In the genomic region with DNA sequence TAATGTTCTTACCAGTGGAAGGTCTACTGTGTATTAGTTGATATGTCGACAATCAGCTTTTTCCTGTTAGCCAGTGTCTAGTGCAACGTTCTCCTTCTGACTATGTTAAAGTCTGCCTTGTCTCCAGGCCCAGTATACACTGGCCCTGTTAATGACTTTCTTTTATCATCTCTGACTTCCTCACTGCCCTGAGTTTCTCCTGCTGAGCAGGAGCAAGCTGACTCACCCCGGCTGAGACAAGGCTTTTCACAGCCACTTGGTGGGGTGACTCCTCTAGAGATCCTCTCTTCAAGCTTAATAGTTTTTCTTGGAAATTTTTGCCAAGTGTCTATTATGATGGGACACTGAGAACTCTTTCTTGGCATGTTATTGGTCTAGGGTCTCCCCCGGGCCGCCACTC, we compare ENCODE assay signal across 29 mouse cellular contexts. TPM values are rescaled to one million over a fixed set of nuclear protein-coding genes. Genes with fewer than 3 reads are reported as not detected.
A peak's percentile ranks its signal among the peaks of the same experiment; 100 is the strongest.
DNase-seq lines count a peak whose midpoint lies in the region; ATAC-seq and TF ChIP-seq lines count a peak whose summit lies in the region.
"Had no signal": no experiment of that assay in that cellular context is flagged by ENCODE, and none has a peak within 500 bp of the region (broad histone marks: within the 10 kb centered on the region; RNA-seq: fewer than 3 reads in every experiment).

No protein-coding gene starts in this region.

- H3K27me3 ChIP-seq in heart, embryonic 12.5 days (replicated peaks) = no peaks in the 10 kb centered on the region
- H3K27me3 ChIP-seq in stomach, postnatal 0 days (ENCODE audit: control insufficient read depth, insufficient read depth, low read length) = no peaks in the 10 kb centered on the region
- H3K27me3 ChIP-seq: embryonic facial prominence, embryonic 15.5 days; forebrain, embryonic 13.5 days; hindbrain, embryonic 12.5 days; limb, embryonic 12.5 days; liver, embryonic 15.5 days; neural tube, embryonic 15.5 days; stomach, embryonic 15.5 days had no signal

- no peak overlapping the region for H3K4me2 ChIP-seq in heart, embryonic 12.5 days
- H3K4me2 ChIP-seq in stomach, postnatal 0 days (replicated peaks; ENCODE audit: low read depth) = no peak overlapping the region
- H3K4me2 ChIP-seq: embryonic facial prominence, embryonic 15.5 days; forebrain, embryonic 13.5 days; hindbrain, embryonic 12.5 days; limb, embryonic 12.5 days; liver, embryonic 15.5 days; lung, embryonic 14.5 days; neural tube, embryonic 15.5 days; stomach, embryonic 15.5 days had no signal

- 60% methylated on average over 5 of the region's 5 CpGs for WGBS in heart, embryonic 12.5 days
- WGBS in stomach, postnatal 0 days = 75% methylated on average over 5 of the region's 5 CpGs

- H3K36me3 ChIP-seq in heart, embryonic 12.5 days = peaks cover 4% of the 10 kb centered on the region; the same call in 1 of the 2 replicates
- peaks cover under 1% of the 10 kb centered on the region; the same call in 1 of the 2 replicates for H3K36me3 ChIP-seq in stomach, postnatal 0 days (ENCODE audit: control insufficient read depth, insufficient read depth, low read length)
- H3K36me3 ChIP-seq: stomach, embryonic 15.5 days had no signal

- TF ChIP-seq CTCF in stomach, postnatal 0 days (IDR thresholded peaks at IDR 0.05; ENCODE audit: low read depth) = 0 out of 2 replicates have a peak, but pooled peaks have one; percentile 13

- no peak overlapping the region for H3K9ac ChIP-seq in heart, embryonic 12.5 days
- H3K9ac ChIP-seq in stomach, postnatal 0 days (ENCODE audit: low read length) = no peak overlapping the region
- H3K9ac ChIP-seq: embryonic facial prominence, embryonic 15.5 days; forebrain, embryonic 13.5 days; hindbrain, embryonic 12.5 days; limb, embryonic 12.5 days; liver, embryonic 15.5 days; lung, embryonic 14.5 days; neural tube, embryonic 15.5 days; stomach, embryonic 15.5 days had no signal

- H3K9me3 ChIP-seq in heart, embryonic 12.5 days (replicated peaks) = no peaks in the 10 kb centered on the region
- H3K9me3 ChIP-seq in stomach, postnatal 0 days (ENCODE audit: control insufficient read depth, low read length) = no peaks in the 10 kb centered on the region
- H3K9me3 ChIP-seq: embryonic facial prominence, embryonic 10.5 days; embryonic facial prominence, embryonic 15.5 days; forebrain, embryonic 13.5 days; hindbrain, embryonic 12.5 days; limb, embryonic 12.5 days; liver, embryonic 15.5 days; neural tube, embryonic 15.5 days; stomach, embryonic 15.5 days had no signal

- no peak overlapping the region for H3K4me3 ChIP-seq in heart, embryonic 12.5 days
- no peak overlapping the region for H3K4me3 ChIP-seq in stomach, postnatal 0 days (ENCODE audit: low read depth, low read length)
- H3K4me3 ChIP-seq: embryonic facial prominence, embryonic 10.5 days; embryonic facial prominence, embryonic 15.5 days; forebrain, embryonic 13.5 days; hindbrain, embryonic 12.5 days; limb, embryonic 12.5 days; liver, embryonic 15.5 days; neural tube, embryonic 15.5 days; stomach, embryonic 15.5 days had no signal

- peak; percentile 39 to 72 for DNase-seq in adrenal gland, adult (ENCODE audit: inconsistent age in 2 of 2, low spot score in 1 of 2)
- DNase-seq in adrenal gland, postnatal 4 days (ENCODE audit: low spot score in 2 of 2) = no peak
- no peak for DNase-seq in heart, adult 18-20 months
- peak; percentile 47 to 55 for DNase-seq in adrenal gland, postnatal 36 days
- no peak for DNase-seq in stomach, postnatal 0 days (ENCODE audit: low spot score)
- no peak for DNase-seq in frontal cortex, postnatal 14 days (ENCODE audit: low spot score in 2 of 2)
- DNase-seq in heart, postnatal 36 days = no peak
- DNase-seq: cerebellum, adult 11-12 months; cerebellum, postnatal 10 days; gastrocnemius, postnatal 14 days; kidney, adult 11 months; kidney, postnatal 25 days; lung, embryonic 14.5 days; lung, postnatal 14 days; midbrain, embryonic 14.5 days; retina, postnatal 1 day; right cerebral cortex, postnatal 25 days; thymus, postnatal 25 days had no signal

- ATAC-seq in heart, embryonic 12.5 days (ENCODE audit: insufficient number of reproducible peaks, low FRiP score) = 0 out of 2 replicates have a peak, but pooled peaks have one; percentile 45
- peak; percentile 66; the same call in 1 of the 2 replicates for ATAC-seq in stomach, postnatal 0 days (ENCODE audit: low FRiP score, low TSS enrichment)
- ATAC-seq: forebrain, embryonic 13.5 days; hindbrain, postnatal 0 days had no signal

- intact Hi-C loops in heart, postnatal 36 days (cut with DNase I) = no loop called here

- no peak for TF ChIP-seq EP300 in stomach, postnatal 0 days (optimal IDR thresholded peaks at IDR 0.05)

- H3K27ac ChIP-seq in heart, embryonic 12.5 days (ENCODE audit: poor library complexity, severe bottlenecking) = no peak overlapping the region
- H3K27ac ChIP-seq in stomach, postnatal 0 days (replicated peaks) = no peak overlapping the region
- H3K27ac ChIP-seq: embryonic facial prominence, embryonic 10.5 days; embryonic facial prominence, embryonic 15.5 days; forebrain, embryonic 13.5 days; hindbrain, embryonic 12.5 days; hindbrain, postnatal 0 days; limb, embryonic 12.5 days; liver, embryonic 15.5 days; neural tube, embryonic 15.5 days; stomach, embryonic 15.5 days had no signal

- H3K4me1 ChIP-seq in heart, embryonic 12.5 days (replicated peaks) = peaks cover 7% of the 10 kb centered on the region; the same call in 1 of the 2 replicates
- H3K4me1 ChIP-seq in stomach, postnatal 0 days (replicated peaks; ENCODE audit: control insufficient read depth, insufficient read depth) = no peaks in the 10 kb centered on the region
- H3K4me1 ChIP-seq: embryonic facial prominence, embryonic 10.5 days; embryonic facial prominence, embryonic 15.5 days; forebrain, embryonic 13.5 days; hindbrain, embryonic 12.5 days; limb, embryonic 12.5 days; neural tube, embryonic 15.5 days; stomach, embryonic 15.5 days had no signal

RNA-seq across cellular contexts. Expression of a gene that starts 9.9 kb away (rescaled TPM):
- 10 to 100 TPM; 45.4 to 51.1 TPM for total RNA-seq in adrenal gland, postnatal 4 days (2021)
- 22.2 and 23.6 TPM in 2 replicates for polyA plus RNA-seq in heart, embryonic 12.5 days (2016; fragmentation: Nextera tagmentation; extraction: Ambion mirVana)
- total RNA-seq in heart, adult 18-20 months (2021) = 10 to 100 TPM; 23.2 to 30.1 TPM
- 100 to 1,000 TPM; 103 to 125 TPM for total RNA-seq in adrenal gland, postnatal 36 days (2021)
- 24.3 and 27.8 TPM in 2 replicates for polyA plus RNA-seq in stomach, postnatal 0 days (2015; fragmentation: Nextera tagmentation; extraction: Ambion mirVana)
- total RNA-seq in heart, postnatal 36 days (2021) = 10 to 100 TPM; 18.0 to 18.9 TPM

RNA-seq across cellular contexts. Expression of a gene that starts 24.4 kb away (rescaled TPM):
- 1 to 10 TPM; 5.3 to 6.3 TPM for total RNA-seq in adrenal gland, postnatal 4 days (2021)
- 21.1 and 22.5 TPM in 2 replicates for polyA plus RNA-seq in heart, embryonic 12.5 days (2016; fragmentation: Nextera tagmentation; extraction: Ambion mirVana)
- 1 to 10 TPM; 3.2 to 7.3 TPM for total RNA-seq in heart, adult 18-20 months (2021)
- 1 to 10 TPM; 3.2 to 3.8 TPM for total RNA-seq in adrenal gland, postnatal 36 days (2021)
- polyA plus RNA-seq in stomach, postnatal 0 days (2015; fragmentation: Nextera tagmentation; extraction: Ambion mirVana) = 5.9 and 8.5 TPM in 2 replicates
- 1 to 10 TPM; 5.0 to 9.0 TPM for total RNA-seq in heart, postnatal 36 days (2021)
- total RNA-seq: gastrocnemius, postnatal 14 days; monocyte, adult 5-6 weeks had no signal

RNA-seq across cellular contexts. Expression of a gene that starts 40.4 kb away (rescaled TPM):
- total RNA-seq in adrenal gland, postnatal 4 days (2021) = 1 to 10 TPM; 7.9 to 8.0 TPM
- polyA plus RNA-seq in heart, embryonic 12.5 days (2016; fragmentation: Nextera tagmentation; extraction: Ambion mirVana) = 13.2 and 14.0 TPM in 2 replicates
- 1 to 10 TPM; 3.1 to 3.5 TPM for total RNA-seq in heart, adult 18-20 months (2021)
- 1 to 10 TPM; 3.4 to 4.7 TPM for total RNA-seq in adrenal gland, postnatal 36 days (2021)
- polyA plus RNA-seq in stomach, postnatal 0 days (2015; fragmentation: Nextera tagmentation; extraction: Ambion mirVana) = 3.5 and 3.6 TPM in 2 replicates
- total RNA-seq in heart, postnatal 36 days (2021) = 1 to 10 TPM; 1.8 to 2.4 TPM

RNA-seq across cellular contexts. Expression of a gene that starts 40.5 kb away (rescaled TPM):
- 10 to 100 TPM; 29.9 to 30.8 TPM for total RNA-seq in adrenal gland, postnatal 4 days (2021)
- polyA plus RNA-seq in heart, embryonic 12.5 days (2016; fragmentation: Nextera tagmentation; extraction: Ambion mirVana) = 21.7 and 24.0 TPM in 2 replicates
- 1 to 10 TPM; 7.4 to 7.6 TPM for total RNA-seq in heart, adult 18-20 months (2021)
- 10 to 100 TPM; 19.1 to 26.0 TPM for total RNA-seq in adrenal gland, postnatal 36 days (2021)
- 26.8 and 37.5 TPM in 2 replicates for polyA plus RNA-seq in stomach, postnatal 0 days (2015; fragmentation: Nextera tagmentation; extraction: Ambion mirVana)
- total RNA-seq in heart, postnatal 36 days (2021) = 1 to 10 TPM; 6.9 to 7.0 TPM

Comparison
In these comparisons a context has a peak if more than half of its experiments do, and no peak if none do; other contexts are left out.
1. DNase-seq: peak in adrenal gland, adult (2 of 2) and adrenal gland, postnatal 36 days (2 of 2); none in adrenal gland, postnatal 4 days (0 of 2), heart, adult 18-20 months (0 of 2), stomach, postnatal 0 days (single experiment), frontal cortex, postnatal 14 days (0 of 2) and heart, postnatal 36 days (0 of 2).